Mouse (Mus musculus) embryonic facial prominence, embryonic 12.5 days (tissue): ENCODE measurements around the gene Map2k7. TPM values are rescaled to one million over a fixed set of nuclear protein-coding genes. Genes with fewer than 3 reads are reported as not detected.

Experiments
- ATAC-seq: fragments of 200-750 bp; cut with Nextera tagmentation; 2 replicates; pipeline ENCODE4 v1.8.0; 2017; ENCODE audit not compliant: insufficient number of reproducible peaks, insufficient read depth, low FRiP score, low TSS enrichment
- H3K27ac ChIP-seq: fragments of 300-500 bp; sonication (generic); 2 replicates; pipeline ENCODE4 v1.5.1; 2016; ENCODE audit warnings: mild to moderate bottlenecking
- H3K27me3 ChIP-seq: fragments of 300-500 bp; sonication (generic); 2 replicates; pipeline ENCODE4 v1.6.1; 2016; ENCODE audit warnings: mild to moderate bottlenecking, moderate library complexity
- H3K36me3 ChIP-seq: fragments of 300-500 bp; sonication (generic); 2 replicates; pipeline ENCODE4 v1.6.1; 2016; ENCODE audit warnings: mild to moderate bottlenecking
- H3K4me1 ChIP-seq: fragments of 300-500 bp; sonication (generic); 2 replicates; pipeline ENCODE4 v1.6.1; 2016
- H3K4me2 ChIP-seq: fragments of 300-500 bp; sonication (generic); replicated peaks from 2 replicates; pipeline ENCODE4 v1.6.1; 2016; ENCODE audit warnings: mild to moderate bottlenecking, moderate library complexity
- H3K4me3 ChIP-seq: fragments of 300-500 bp; sonication (generic); 2 replicates; pipeline ENCODE4 v1.5.1; 2016; ENCODE audit warnings: mild to moderate bottlenecking
- H3K9ac ChIP-seq: fragments of 300-500 bp; sonication (generic); 2 replicates; pipeline ENCODE4 v1.6.1; 2016; ENCODE audit warnings: mild to moderate bottlenecking, moderate library complexity
- H3K9me3 ChIP-seq: fragments of 300-500 bp; sonication (generic); 2 replicates; pipeline ENCODE4 v1.6.1; 2016; ENCODE audit warnings: mild to moderate bottlenecking, moderate library complexity
- WGBS: fragments of 180-500 bp; shearing (Covaris S2); methylation state at CpG from one replicate; pipeline ENCODE4 v1.1.7; 2016; 5-methylcytosine and 5-hydroxymethylcytosine counted together
- polyA plus RNA-seq: library from polyadenylated mRNA; unstranded; fragments of >200 nt; fragmentation: Nextera tagmentation; extraction: Ambion mirVana; gene quantifications from 2 replicates; pipeline ENCODE4 v1.2.1, GENCODE M21; 2016

The Map2k7 gene
- polyA plus RNA-seq, 1 experiment from 2014 or later = 40.1 TPM

DNA sequence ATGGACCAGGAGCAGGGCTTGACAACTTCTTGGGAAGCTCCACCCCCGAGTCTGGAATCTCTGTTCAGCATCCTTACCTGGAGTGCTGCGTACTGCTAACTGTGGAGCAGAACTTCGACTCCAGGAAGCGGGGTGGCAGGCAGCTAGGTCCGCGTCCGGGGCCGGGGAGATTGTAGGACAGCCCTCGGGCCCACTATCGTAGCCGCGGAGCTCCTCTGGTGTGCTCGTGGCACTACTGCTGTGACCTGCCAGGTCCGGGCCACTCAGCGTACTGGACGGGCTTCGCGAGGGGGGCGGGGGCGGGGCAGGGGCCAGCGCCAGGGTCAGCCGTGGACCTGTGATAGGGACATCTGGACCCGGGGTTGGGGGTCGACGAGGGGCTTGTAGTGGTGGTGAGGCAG lies 25.7 kb upstream of the Map2k7 start:
- H3K27me3 ChIP-seq = peaks cover 61% of the 10 kb centered on the region
- ATAC-seq = peak; percentile 9; the same call in 1 of the 2 replicates

GRCm38 (mm10) chr8:4213210-4214005 lies 25.1 kb upstream of the Map2k7 start:
- WGBS = 3% methylated on average over 18 of the region's 18 CpGs
- ATAC-seq = peak; percentile 23; the same call in 1 of the 2 replicates
- Histone ChIP-seq H3K9ac (peak overlapping the region; percentile 39), H3K27me3 (peaks cover 61% of the 10 kb centered on the region), H3K27ac (0 out of 2 replicates have a peak overlapping the region, but pooled peaks have one; percentile 23), H3K4me1 (peaks cover 22% of the 10 kb centered on the region), H3K4me2 (peak overlapping the region; percentile 86), H3K9me3 (no peaks in the 10 kb centered on the region), H3K4me3 (peak overlapping the region; percentile 42), H3K36me3 (peaks cover 11% of the 10 kb centered on the region; the same call in 1 of the 2 replicates)

More for the DNA sequence above, 25.7 kb upstream of the Map2k7 start:
- Histone ChIP-seq H3K27ac (no peak overlapping the region), H3K4me2 (peak overlapping the region; percentile 86), H3K4me3 (peak overlapping the region; percentile 42), H3K36me3 (peaks cover 11% of the 10 kb centered on the region; the same call in 1 of the 2 replicates), H3K9ac (peak overlapping the region; percentile 39), H3K4me1 (peaks cover 22% of the 10 kb centered on the region), H3K9me3 (no peaks in the 10 kb centered on the region)
- WGBS = under 1% methylated on average over 24 of the region's 25 CpGs

DNA sequence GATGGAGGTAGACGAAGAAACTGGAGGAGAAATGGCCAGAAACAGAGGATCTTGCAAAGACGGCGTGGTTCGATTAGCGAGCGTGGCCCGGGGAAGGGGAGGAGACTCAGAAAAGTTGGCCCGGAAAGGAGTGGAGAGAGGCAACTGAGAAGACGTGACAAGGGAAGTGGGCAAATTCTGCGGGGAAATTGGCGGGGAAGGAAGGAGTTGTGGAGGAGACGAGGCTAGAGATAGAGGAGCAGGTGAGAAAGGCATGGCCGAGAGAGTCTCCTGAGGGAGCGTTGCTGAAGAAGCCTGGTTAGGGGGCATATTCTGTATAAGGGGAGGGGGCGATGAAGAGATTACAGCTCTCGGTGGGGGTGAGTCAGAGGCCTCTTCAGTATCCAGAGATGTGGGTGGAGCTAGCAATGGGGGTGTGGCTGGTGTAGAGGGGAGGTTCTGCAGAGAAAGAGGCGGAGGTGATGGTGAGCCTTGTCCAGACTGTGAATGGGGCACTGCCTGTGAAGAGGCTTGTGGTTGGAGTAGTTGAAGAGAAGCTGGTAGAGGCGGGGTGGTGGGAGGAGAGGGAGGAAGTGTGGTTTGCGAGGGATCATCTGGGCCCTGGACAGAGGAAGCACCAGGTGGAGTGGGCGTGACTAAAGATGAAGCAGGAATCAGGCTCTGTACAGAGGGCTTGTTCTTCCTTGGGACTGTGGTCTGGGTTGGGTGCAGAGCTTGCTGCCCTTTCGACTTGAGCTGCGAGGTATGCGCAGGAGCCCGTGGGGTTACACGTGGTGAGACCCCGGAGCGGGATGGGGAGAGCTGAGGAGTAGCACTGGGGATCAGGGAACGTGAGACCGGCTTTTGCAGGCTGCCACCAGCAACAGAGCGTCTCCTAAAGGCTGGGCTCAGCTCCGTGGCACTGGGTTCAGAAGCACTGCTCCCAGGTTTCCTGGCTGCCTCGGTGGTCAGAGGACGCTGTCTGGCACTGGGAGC lies 24.2 kb upstream of the Map2k7 start:
- Histone ChIP-seq H3K9me3 (no peaks in the 10 kb centered on the region), H3K36me3 (peaks cover 10% of the 10 kb centered on the region; the same call in 1 of the 2 replicates), H3K4me2 (peak overlapping the region; percentile 86), H3K4me3 (peak overlapping the region; percentile 42), H3K27ac (0 out of 2 replicates have a peak overlapping the region, but pooled peaks have one; percentile 23), H3K4me1 (peaks cover 22% of the 10 kb centered on the region), H3K27me3 (peaks cover 63% of the 10 kb centered on the region), H3K9ac (0 out of 2 replicates have a peak overlapping the region, but pooled peaks have one; percentile 30)
- 9% methylated on average over 33 of the region's 33 CpGs for WGBS
- peak; percentile 26; the same call in 1 of the 2 replicates for ATAC-seq

GRCm38 (mm10) chr8:4216296-4216695 lies 22.2 kb upstream of the Map2k7 start:
- H3K36me3 ChIP-seq = no peaks in the 10 kb centered on the region
- H3K27ac ChIP-seq = no peak overlapping the region
- peaks cover 58% of the 10 kb centered on the region for H3K27me3 ChIP-seq
- H3K9ac ChIP-seq = peak overlapping the region; percentile 47
- peak overlapping the region; percentile 82 for H3K4me2 ChIP-seq
- peaks cover 22% of the 10 kb centered on the region for H3K4me1 ChIP-seq
- H3K9me3 ChIP-seq = no peaks in the 10 kb centered on the region
- no peak for ATAC-seq
- peak overlapping the region; percentile 48 for H3K4me3 ChIP-seq
- 6% methylated on average over 18 of the region's 18 CpGs for WGBS

- ATAC-seq = peak; percentile 76
- H3K4me3 ChIP-seq = peak within 1 kb of the TSS; percentile 48
- H3K27me3 ChIP-seq = peaks cover 58% of the 10 kb centered on the region
- H3K36me3 ChIP-seq = no peaks in the 10 kb centered on the region
- no peaks in the 10 kb centered on the region for H3K9me3 ChIP-seq
- H3K9ac ChIP-seq = peak within 1 kb of the TSS; percentile 47
- H3K4me2 ChIP-seq = peak within 1 kb of the TSS; percentile 82
- H3K27ac ChIP-seq = no peak within 1 kb of the TSS
- 2% methylated on average over 44 of the region's 44 CpGs for WGBS
- peaks cover 22% of the 10 kb centered on the region for H3K4me1 ChIP-seq
Measured at GRCm38 (mm10) chr8:4216791-4217621, 21.5 kb upstream of the Map2k7 start, which contains the start of gene Prr36. TSS of gene Prr36 (minus strand) at chr8:4217459.

DNA sequence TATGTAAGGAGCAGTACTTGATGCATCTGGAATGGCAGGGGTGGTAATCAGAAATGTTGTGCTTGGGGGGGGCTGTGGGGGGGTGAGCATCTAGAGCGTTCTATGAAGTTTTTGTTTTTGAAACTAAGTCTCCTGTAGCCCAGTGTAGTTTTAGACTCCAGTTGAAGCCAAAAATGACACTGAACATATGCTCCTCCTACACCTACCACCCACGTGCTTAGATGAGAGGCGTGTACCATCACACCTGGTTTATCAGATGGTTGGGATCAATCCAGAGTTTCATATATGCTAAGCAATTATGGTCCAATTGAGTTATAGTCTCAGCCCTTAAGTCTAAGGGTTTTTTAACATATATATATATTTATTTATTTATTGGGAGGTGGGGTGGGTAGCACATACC lies 18.9 kb upstream of the Map2k7 start:
- WGBS = 84% methylated on average over 3 of the region's 3 CpGs

DNA sequence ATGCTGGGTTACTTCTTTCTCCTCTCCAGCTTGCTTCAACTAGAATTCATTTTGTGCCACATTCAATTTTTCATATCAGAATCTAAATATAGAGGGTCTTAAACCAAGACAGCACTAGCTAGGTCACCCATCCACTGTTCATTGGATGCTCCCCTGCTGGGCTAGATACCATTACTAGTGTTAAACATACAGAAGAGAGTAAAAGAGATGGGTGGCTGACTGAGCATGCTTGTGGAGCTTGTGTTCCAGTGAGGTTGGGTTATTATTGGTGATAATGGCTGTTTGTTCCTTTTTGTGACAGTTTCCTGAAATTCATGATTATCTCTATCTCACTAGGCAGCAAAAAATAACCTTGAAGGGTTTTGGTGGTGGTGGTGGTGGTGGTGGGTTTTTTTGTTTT lies 16.5 kb upstream of the Map2k7 start:
- no peak overlapping the region for H3K4me3 ChIP-seq
- H3K9me3 ChIP-seq = no peaks in the 10 kb centered on the region
- no peak for ATAC-seq
- H3K27ac ChIP-seq = no peak overlapping the region
- peaks cover 29% of the 10 kb centered on the region for H3K27me3 ChIP-seq
- H3K9ac ChIP-seq = no peak overlapping the region
- no peaks in the 10 kb centered on the region for H3K4me1 ChIP-seq
- no peaks in the 10 kb centered on the region for H3K36me3 ChIP-seq
- no peak overlapping the region for H3K4me2 ChIP-seq

More for the DNA sequence above, 18.9 kb upstream of the Map2k7 start:
- no peak overlapping the region for H3K9ac ChIP-seq
- H3K27me3 ChIP-seq = peaks cover 41% of the 10 kb centered on the region
- no peaks in the 10 kb centered on the region for H3K9me3 ChIP-seq
- no peaks in the 10 kb centered on the region for H3K36me3 ChIP-seq
- H3K4me3 ChIP-seq = no peak overlapping the region
- no peak overlapping the region for H3K4me2 ChIP-seq
- ATAC-seq = no peak
- no peak overlapping the region for H3K27ac ChIP-seq
- peaks cover 3% of the 10 kb centered on the region; the same call in 1 of the 2 replicates for H3K4me1 ChIP-seq

GRCm38 (mm10) chr8:4226323-4226722 lies 12.2 kb upstream of the Map2k7 start:
- 0 out of 2 replicates have a peak, but pooled peaks have one; percentile 10 for ATAC-seq
- H3K4me3 ChIP-seq = peak overlapping the region; percentile 28
- H3K9ac ChIP-seq = no peak overlapping the region
- H3K9me3 ChIP-seq = no peaks in the 10 kb centered on the region
- WGBS = 26% methylated on average over 4 of the region's 4 CpGs
- no peak overlapping the region for H3K27ac ChIP-seq
- H3K36me3 ChIP-seq = no peaks in the 10 kb centered on the region
- H3K4me2 ChIP-seq = peak overlapping the region; percentile 49
- no peaks in the 10 kb centered on the region for H3K4me1 ChIP-seq
- H3K27me3 ChIP-seq = peaks cover 27% of the 10 kb centered on the region

- Histone ChIP-seq H3K9me3 (no peaks in the 10 kb centered on the region), H3K27ac (no peak within 1 kb of the TSS), H3K4me2 (peak within 1 kb of the TSS; percentile 49), H3K4me3 (peak within 1 kb of the TSS; percentile 28), H3K36me3 (no peaks in the 10 kb centered on the region), H3K4me1 (no peaks in the 10 kb centered on the region), H3K27me3 (peaks cover 27% of the 10 kb centered on the region), H3K9ac (peak within 1 kb of the TSS; percentile 5; the same call in 1 of the 2 replicates)
- peak; percentile 44; the same call in 1 of the 2 replicates for ATAC-seq
- WGBS = 3% methylated on average over 33 of the region's 33 CpGs
Measured at GRCm38 (mm10) chr8:4226739-4227347, 11.7 kb upstream of the Map2k7 start, which contains the start of gene Lrrc8e. TSS of gene Lrrc8e (plus strand) at chr8:4226827.

GRCm38 (mm10) chr8:4227919-4228318 lies 10.6 kb upstream of the Map2k7 start:
- Histone ChIP-seq H3K27ac (no peak overlapping the region), H3K9me3 (no peaks in the 10 kb centered on the region), H3K4me2 (no peak overlapping the region), H3K9ac (no peak overlapping the region), H3K4me1 (no peaks in the 10 kb centered on the region), H3K27me3 (peaks cover 27% of the 10 kb centered on the region), H3K4me3 (no peak overlapping the region), H3K36me3 (no peaks in the 10 kb centered on the region)
- no peak for ATAC-seq
- 88% methylated on average over 4 of the region's 4 CpGs for WGBS
